Mouse (Mus musculus): Measurements from ENCODE around the gene Klra10. TPM values are rescaled to one million over a fixed set of nuclear protein-coding genes. Genes with fewer than 3 reads are reported as not detected.
"Not testable (repeated sequence)": the region's sequence is repeated elsewhere in the genome, so short reads cannot be mapped to it uniquely, and the experiment has no call there.

Gene Klra10
- under 1 TPM in 1 of 2 experiments, not detected in 1; 0.42 TPM for total RNA-seq (2021)

DNA sequence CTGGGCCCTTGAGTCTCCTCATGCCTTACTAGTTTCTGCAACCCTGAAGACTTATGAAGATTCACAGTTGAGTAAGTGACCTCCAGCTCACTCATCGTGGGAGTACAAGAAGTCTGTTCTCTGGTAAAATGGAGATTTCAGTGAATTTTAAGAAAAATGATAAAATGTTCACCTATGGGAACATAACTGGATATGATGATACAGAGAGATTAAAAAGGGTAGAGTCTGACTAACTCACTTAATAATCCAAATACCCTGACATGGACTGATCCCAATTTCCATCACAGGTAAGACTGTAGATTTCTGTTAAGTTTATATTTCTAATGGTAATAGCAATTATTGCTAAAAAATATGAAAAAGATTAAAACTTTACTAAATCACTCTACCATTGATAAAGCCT lies at the start of gene Klra10:
TSS of gene Klra10 (minus strand) at position 101 of the 400 bp plus-strand sequence.
- DNase-seq (ENCODE audit: low spot score); intact Hi-C loops (cut with DNase I): not testable (repeated sequence)

DNA sequence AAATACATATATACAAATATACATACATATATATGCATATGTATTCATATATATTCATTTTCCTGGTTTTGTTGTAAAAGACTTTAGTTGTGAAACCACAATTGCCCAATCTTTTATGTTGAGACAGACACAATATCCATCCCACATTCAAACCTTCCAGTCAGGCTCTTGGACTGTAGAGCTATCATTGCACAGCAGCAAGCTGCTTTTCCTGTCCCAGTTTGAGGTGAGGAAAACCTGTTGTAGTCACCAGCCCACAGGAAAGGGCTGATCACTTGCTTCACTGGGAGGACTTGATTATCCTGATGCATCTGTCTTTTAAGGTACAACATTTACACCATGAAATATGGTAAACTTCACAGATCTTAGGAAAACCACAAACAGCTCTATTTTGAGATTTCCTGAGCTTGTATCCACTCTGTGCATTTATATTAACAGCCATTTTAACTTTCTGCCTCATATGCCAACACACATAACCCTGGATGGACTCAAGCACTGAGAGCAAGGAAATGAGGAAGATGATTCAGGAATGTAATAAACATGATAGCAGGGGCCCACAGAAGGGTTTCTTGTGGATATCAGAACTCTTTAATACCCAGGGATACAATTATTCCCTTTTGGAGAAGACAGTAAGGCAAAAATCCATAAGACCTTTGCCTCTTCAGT lies 6.4 kb upstream of the Klra10 start:
- no peak for DNase-seq (ENCODE audit: low spot score)
- intact Hi-C loops (cut with DNase I) = no loop called here

DNA sequence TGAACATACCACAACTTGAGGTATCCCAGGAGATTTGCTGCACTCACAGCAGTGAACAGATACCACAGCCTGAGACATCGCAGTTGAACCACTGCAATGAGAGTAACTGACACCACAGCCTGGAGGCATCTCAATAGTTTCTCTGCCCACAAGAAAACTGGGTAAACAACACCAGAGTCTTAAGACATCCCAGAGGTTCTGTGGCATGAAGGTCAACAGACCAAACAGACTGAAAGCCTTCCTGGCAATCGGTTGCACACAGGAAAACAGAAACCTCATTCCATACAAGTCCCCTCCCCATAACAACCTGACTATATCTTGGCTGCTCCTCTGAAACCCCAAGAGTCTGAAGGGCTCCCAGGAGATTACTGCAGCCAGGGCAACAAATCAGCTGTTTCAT lies 26.4 kb downstream of the Klra10 start:
- intact Hi-C loops (cut with DNase I) = loop anchor here (5.0 kb wide), 1 partner anchor 208 kb away; no protein-coding TSS in a partner anchor
- DNase-seq (ENCODE audit: low spot score) = no peak

DNA sequence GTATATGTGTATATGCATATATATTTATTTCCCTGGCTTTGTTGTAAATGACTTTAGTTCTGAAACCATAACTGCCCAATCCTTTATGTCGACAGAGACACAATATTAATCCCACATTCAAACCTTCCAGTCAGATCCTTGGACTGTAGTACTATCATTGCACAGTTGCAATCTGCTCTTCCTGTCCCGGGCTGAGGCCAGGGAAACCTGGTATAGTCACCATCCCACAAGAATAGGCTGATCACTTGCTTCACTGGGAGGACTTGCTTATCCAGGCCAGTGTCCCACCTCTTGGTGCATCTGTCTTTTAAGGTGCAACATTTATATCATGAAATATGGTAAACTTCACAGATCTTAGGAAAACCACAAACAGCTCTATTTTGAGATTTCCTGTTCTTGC lies 44.2 kb downstream of the Klra10 start:
- intact Hi-C loops (cut with DNase I) = no loop called here
- DNase-seq (ENCODE audit: low spot score) = no peak

DNA sequence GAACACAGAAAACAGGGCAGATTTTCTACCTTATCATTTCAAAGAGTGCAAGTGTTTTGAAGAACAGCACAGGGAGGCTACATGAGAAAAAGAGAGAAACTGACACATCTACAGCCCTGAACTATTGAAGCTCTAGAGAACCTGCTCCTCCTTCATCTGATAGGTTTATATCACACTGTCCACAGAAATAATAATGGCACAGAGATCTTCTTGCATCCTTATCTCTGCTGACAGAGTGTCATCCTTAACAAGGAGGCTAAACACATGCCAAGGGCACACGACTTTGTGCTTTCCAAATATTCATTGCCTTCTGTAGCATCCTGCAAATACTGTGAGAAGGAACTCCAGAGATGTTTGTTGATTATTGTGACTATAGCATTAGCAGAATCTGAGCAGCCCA lies 45.1 kb downstream of the Klra10 start:
- intact Hi-C loops (cut with DNase I) = no loop called here
- no peak for DNase-seq (ENCODE audit: low spot score)

DNA sequence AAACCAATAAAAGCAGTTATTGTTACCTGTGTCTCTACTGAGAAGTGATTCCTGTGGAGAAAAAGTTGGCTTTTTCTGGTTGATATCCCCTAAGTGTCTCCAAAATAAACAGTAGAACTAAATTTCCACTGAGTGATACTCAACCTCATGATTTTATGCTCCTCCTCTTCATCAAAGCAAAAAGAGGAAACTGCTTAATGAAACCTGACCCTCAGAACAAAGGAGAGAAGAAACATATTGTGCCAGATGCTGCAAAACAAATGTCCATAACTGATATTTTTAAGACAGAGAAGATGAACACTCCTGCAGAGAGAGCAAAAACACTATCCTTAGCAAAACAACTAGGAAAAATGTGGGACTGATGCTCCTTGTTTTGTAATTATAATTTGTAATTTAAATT lies 48.5 kb downstream of the Klra10 start, which contains the start of gene Klra7:
TSS of gene Klra7 (minus strand) at position 101 of the 400 bp plus-strand sequence.
- intact Hi-C loops (cut with DNase I) = no loop called here
- DNase-seq (ENCODE audit: low spot score) = no peak

Other genes starting within 250 kb of the Klra10 start
- not detected for gene Klra4, start 214.7 kb downstream of the Klra10 start, total RNA-seq (2021)
- gene Klra8, start 152.0 kb downstream of the Klra10 start, total RNA-seq (2021) = under 1 TPM; 0.22 to 0.57 TPM
- gene Klra9, start 88.8 kb downstream of the Klra10 start, total RNA-seq (2021) = 1 to 10 TPM; 1.4 to 2.8 TPM
- gene Klra7, start 48.6 kb downstream of the Klra10 start, total RNA-seq (2021) = not detected
- not detected for gene Klra3, start 55.6 kb upstream of the Klra10 start, total RNA-seq (2021)
- not detected for gene Klra1, start 104.9 kb upstream of the Klra10 start, total RNA-seq (2021)